Mouse (Mus musculus) limb, embryonic 10.5 days (tissue): ENCODE data around the gene Wrap73. TPM values are rescaled to one million over a fixed set of nuclear protein-coding genes. Genes with fewer than 3 reads are reported as not detected.

Experiments used
- DNase-seq: peaks from one replicate; pipeline ENCODE4 v3.0.0-alpha.2; 2017; ENCODE audit warnings: low spot score
- H3K27ac ChIP-seq: fragments of 300-500 bp; sonication (generic); 2 replicates; pipeline ENCODE4 v1.5.1; 2016; ENCODE audit warnings: mild to moderate bottlenecking
- H3K27me3 ChIP-seq: fragments of 300-500 bp; sonication (generic); 2 replicates; pipeline ENCODE4 v1.6.1; 2016; ENCODE audit warnings: low read depth, mild to moderate bottlenecking; ENCODE audit not compliant: poor library complexity, severe bottlenecking
- H3K36me3 ChIP-seq: fragments of 300-500 bp; sonication (generic); 2 replicates; pipeline ENCODE4 v1.6.1; 2016; ENCODE audit warnings: mild to moderate bottlenecking, moderate library complexity
- H3K4me1 ChIP-seq: fragments of 300-500 bp; sonication (generic); 2 replicates; pipeline ENCODE4 v1.6.1; 2016
- H3K4me3 ChIP-seq: fragments of 300-500 bp; sonication (generic); 2 replicates; pipeline ENCODE4 v1.5.1; 2016; ENCODE audit warnings: mild to moderate bottlenecking, moderate library complexity
- H3K9me3 ChIP-seq: fragments of 300-500 bp; sonication (generic); replicated peaks from 2 replicates; pipeline ENCODE4 v1.6.1; 2016; ENCODE audit warnings: mild to moderate bottlenecking
- WGBS: fragments of 180-500 bp; shearing (Covaris S2); methylation state at CpG from one replicate; pipeline ENCODE4 v1.1.7; 2016; 5-methylcytosine and 5-hydroxymethylcytosine counted together
- polyA plus RNA-seq: library from polyadenylated mRNA; unstranded; fragments of >200 nt; fragmentation: Nextera tagmentation; extraction: Ambion mirVana; gene quantifications from 2 replicates; pipeline ENCODE4 v1.2.1, GENCODE M21; 2016

The Wrap73 gene
- polyA plus RNA-seq, 1 experiment from 2014 or later, result 49.0 TPM

DNA sequence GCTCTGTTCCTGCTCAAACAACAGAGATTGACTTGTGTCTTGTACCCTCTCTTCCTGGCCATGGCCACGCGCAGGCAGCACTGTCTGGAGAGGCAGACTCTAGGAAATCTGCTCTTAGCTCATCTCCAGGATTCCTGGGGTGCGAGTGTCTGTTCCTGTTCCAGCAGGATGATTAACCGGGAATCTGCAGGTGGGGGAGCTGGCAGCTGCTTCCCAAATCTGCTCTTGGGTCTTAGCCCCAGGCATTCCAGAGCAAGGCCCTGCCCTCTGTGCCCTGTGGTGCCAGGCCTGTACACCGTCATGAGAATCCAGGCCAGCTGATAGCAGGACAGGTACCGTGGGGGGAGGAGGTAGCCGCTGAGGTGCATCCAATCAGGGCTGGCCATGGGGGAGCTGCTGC is 62.4 kb downstream of the Wrap73 start:
- Histone ChIP-seq H3K36me3 (peaks cover 4% of the 10 kb centered on the region; the same call in 1 of the 2 replicates), H3K4me3 (no peak overlapping the region), H3K4me1 (peaks cover 29% of the 10 kb centered on the region), H3K9me3 (no peaks in the 10 kb centered on the region), H3K27ac (peak overlapping the region; percentile 27; the same call in 1 of the 2 replicates), H3K27me3 (no peaks in the 10 kb centered on the region)
- no peak for DNase-seq
- 77% methylated on average over 7 of the region's 7 CpGs for WGBS

DNA sequence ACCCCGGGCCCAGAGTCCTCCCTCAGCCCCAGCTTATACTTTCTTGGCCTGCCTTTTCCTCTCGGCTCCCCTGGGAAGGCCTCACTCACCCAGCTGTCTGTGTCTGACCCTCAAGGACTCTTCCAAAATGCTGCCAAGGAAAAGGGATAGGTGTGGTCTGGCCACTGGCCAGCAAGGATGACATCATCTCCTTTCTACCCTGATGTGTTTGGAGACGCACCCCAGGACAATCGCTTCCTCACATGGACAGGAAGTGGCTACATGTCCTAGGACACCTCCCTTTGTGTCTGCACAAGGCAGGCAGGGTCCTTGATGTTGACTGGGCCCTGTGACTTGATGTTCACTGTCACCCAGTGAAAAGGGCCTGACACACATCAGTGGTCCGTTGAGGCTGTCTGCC is 63.2 kb downstream of the Wrap73 start:
- no peaks in the 10 kb centered on the region for H3K27me3 ChIP-seq
- WGBS, result 81% methylated on average over 5 of the region's 5 CpGs
- DNase-seq, result no peak
- peaks cover 4% of the 10 kb centered on the region; the same call in 1 of the 2 replicates for H3K36me3 ChIP-seq
- H3K4me3 ChIP-seq, result no peak overlapping the region
- no peaks in the 10 kb centered on the region for H3K9me3 ChIP-seq
- H3K27ac ChIP-seq, result no peak overlapping the region
- peaks cover 32% of the 10 kb centered on the region for H3K4me1 ChIP-seq

DNA sequence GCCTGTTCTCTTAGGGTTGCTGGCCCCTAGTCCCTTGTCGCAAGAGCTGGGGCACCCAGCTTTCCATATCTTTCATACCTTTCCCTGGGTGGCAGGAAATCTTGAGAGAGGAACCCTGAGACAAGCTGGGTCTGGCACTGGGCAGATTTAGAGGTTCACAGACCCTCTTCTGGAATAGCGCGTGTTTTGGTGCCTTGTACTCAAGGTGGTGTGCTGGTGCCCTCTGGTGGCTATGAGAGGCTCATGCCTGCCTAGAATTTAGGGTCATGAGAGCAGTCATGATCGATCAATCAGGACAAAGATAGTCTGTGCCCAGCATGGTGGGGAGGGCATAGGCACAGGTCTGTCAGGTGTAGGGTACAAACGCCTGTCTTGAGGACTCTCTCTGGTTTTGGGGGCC is 65.1 kb downstream of the Wrap73 start:
- H3K36me3 ChIP-seq, result peaks cover 9% of the 10 kb centered on the region; the same call in 1 of the 2 replicates
- 24% methylated on average over 5 of the region's 5 CpGs for WGBS

DNA sequence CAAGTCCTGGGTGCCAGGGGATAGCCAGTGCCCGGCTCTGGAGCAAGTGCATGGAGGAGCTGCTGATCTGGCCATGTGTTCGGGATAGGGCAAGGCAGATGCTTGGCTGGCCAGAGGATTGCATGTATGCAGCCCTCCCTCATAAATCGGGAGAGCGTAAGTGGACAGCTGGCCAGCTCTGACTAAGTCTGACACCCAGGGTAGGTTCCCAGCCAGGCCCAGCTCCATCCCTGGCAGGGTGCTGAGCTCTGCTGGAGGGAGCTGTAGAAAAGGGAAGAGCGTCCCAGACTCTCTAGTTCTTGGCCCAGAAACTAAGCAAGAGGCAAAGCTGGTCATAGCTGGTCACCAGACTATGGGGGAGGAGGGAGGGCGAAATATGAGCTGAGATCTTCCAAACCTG is 66.9 kb downstream of the Wrap73 start:
- Histone ChIP-seq H3K27ac (0 out of 2 replicates have a peak overlapping the region, but pooled peaks have one; percentile 33), H3K9me3 (no peaks in the 10 kb centered on the region), H3K27me3 (no peaks in the 10 kb centered on the region), H3K4me1 (peaks cover 25% of the 10 kb centered on the region), H3K4me3 (no peak overlapping the region), H3K36me3 (peaks cover 12% of the 10 kb centered on the region; the same call in 1 of the 2 replicates)
- DNase-seq, result no peak
- WGBS, result 67% methylated on average over 6 of the region's 6 CpGs

More for the DNA sequence above, 65.1 kb downstream of the Wrap73 start:
- Histone ChIP-seq H3K27me3 (no peaks in the 10 kb centered on the region), H3K27ac (no peak overlapping the region), H3K4me1 (peaks cover 25% of the 10 kb centered on the region), H3K4me3 (no peak overlapping the region), H3K9me3 (no peaks in the 10 kb centered on the region)
- peak; percentile 74 for DNase-seq

DNA sequence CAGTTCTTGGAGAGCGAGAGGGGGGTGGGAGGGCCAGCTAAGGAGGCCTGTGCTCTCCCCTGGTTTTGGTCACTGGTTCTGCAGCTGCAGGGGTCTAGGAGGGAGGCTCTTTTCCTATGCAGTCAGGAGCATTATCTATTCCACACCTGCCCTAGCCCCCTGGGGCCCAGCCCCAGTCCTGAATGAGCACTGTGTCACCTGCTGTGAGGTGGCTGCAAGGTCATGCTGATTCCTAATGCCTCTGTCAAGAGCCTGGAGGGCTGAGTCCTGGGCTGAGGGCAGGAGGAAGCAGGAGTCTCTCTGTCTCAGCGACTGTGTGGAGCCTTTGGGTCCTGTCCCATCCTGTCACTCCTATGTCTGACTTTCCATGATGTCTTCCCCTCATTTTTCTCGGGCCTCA is 67.7 kb downstream of the Wrap73 start:
- Histone ChIP-seq H3K4me1 (peaks cover 30% of the 10 kb centered on the region), H3K27me3 (no peaks in the 10 kb centered on the region), H3K27ac (no peak overlapping the region), H3K4me3 (no peak overlapping the region), H3K9me3 (no peaks in the 10 kb centered on the region), H3K36me3 (peaks cover 14% of the 10 kb centered on the region)
- WGBS, result 9% methylated on average over 3 of the region's 3 CpGs
- no peak for DNase-seq

DNA sequence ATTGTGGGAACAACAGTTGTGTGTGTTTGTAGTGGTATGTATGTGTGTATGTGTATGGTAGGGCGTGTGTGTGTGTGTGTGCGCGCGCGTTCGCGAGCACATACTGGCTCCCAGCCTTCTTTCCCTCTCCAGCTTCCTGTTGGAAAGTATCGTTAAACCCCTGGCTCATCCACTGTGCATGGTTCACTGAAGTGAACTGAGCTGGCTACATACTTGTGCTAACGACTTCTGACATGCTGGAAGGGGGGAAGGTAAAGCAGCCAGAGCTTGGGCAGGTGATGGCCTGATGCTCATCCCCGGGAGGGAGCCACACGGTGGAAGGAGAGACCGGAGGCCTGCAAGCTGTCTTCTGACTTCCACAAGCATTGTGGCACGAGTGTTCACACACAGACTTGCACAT is 69.3 kb downstream of the Wrap73 start:
- whole genome bisulfite sequencing, result 86% methylated on average over 13 of the region's 13 CpGs
- no peak overlapping the region for H3K27ac ChIP-seq
- no peak for DNase-seq
- H3K36me3 ChIP-seq, result peaks cover 13% of the 10 kb centered on the region; the same call in 1 of the 2 replicates
- H3K9me3 ChIP-seq, result no peaks in the 10 kb centered on the region
- no peaks in the 10 kb centered on the region for H3K27me3 ChIP-seq
- H3K4me3 ChIP-seq, result no peak overlapping the region
- H3K4me1 ChIP-seq, result peaks cover 31% of the 10 kb centered on the region

DNA sequence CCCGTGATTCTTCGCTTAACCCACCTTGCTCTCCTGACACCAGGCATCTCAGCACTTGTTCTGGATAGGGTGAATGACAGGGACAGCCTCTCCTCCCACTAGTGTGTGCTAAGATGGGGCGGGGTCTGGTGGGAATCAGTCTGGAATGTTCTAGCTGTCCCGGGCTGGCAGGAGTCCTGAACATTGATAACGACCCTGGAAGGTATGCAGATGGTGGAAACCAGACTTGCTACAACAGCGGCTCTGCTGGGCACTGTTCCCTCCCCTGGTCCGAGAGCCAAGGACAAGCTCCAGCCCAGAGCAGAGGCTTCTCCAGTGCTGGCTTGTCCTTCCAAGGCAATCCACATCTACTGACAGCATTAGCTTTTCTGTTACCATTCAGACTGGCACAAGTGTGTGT is 71.4 kb downstream of the Wrap73 start:
- H3K4me1 ChIP-seq, result peaks cover 44% of the 10 kb centered on the region

DNA sequence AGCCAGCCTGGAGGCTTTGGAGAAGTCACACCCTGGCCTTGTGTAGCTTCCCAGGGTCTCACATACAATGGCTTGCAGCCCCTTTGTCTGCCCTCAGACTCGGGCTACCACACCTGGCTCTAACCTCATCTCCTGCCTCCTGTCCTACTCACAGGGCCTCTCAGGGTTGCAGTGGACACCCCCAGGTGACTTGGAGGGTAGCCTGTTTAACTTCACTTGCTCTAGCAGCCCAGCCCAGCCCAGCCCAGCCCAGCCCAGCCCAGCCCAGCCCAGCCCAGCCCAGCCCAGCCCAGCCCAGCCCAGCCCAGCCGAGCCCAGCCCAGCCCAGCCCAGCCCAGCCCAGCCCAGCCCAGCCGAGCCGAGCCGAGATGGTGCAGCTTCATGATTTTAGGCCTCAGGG is 71.9 kb downstream of the Wrap73 start:
- 11% methylated on average over 5 of the region's 5 CpGs for WGBS
- H3K36me3 ChIP-seq, result peaks cover 17% of the 10 kb centered on the region; the same call in 1 of the 2 replicates
- H3K4me3 ChIP-seq, result no peak overlapping the region
- H3K9me3 ChIP-seq, result no peaks in the 10 kb centered on the region
- H3K27me3 ChIP-seq, result no peaks in the 10 kb centered on the region
- peaks cover 39% of the 10 kb centered on the region for H3K4me1 ChIP-seq
- peak overlapping the region; percentile 56; the same call in 1 of the 2 replicates for H3K27ac ChIP-seq
- no peak for DNase-seq

More for the DNA sequence above, 71.4 kb downstream of the Wrap73 start:
- DNase-seq, result no peak
- peaks cover 17% of the 10 kb centered on the region; the same call in 1 of the 2 replicates for H3K36me3 ChIP-seq
- no peak overlapping the region for H3K4me3 ChIP-seq
- no peaks in the 10 kb centered on the region for H3K9me3 ChIP-seq
- no peaks in the 10 kb centered on the region for H3K27me3 ChIP-seq
- 0 out of 2 replicates have a peak overlapping the region, but pooled peaks have one; percentile 56 for H3K27ac ChIP-seq
- WGBS, result 70% methylated on average over 7 of the region's 7 CpGs

Other genes starting within 250 kb of the Wrap73 start
- 147 and 162 TPM in 2 replicates for gene A430005L14Rik, start 185.1 kb upstream of the Wrap73 start, polyA plus RNA-seq
- 14.8 TPM in 2 replicates for gene Dffb, start 167.2 kb upstream of the Wrap73 start, polyA plus RNA-seq
- gene Cep104, start 167.2 kb upstream of the Wrap73 start, polyA plus RNA-seq, result 21.0 and 22.3 TPM in 2 replicates
- 28.3 and 32.2 TPM in 2 replicates for gene Lrrc47, start 130.6 kb upstream of the Wrap73 start, polyA plus RNA-seq
- gene Smim1, start 116.1 kb upstream of the Wrap73 start, polyA plus RNA-seq, result 12.7 and 27.4 TPM in 2 replicates
- gene Ccdc27, start 99.7 kb upstream of the Wrap73 start, polyA plus RNA-seq, result not detected in 2 replicates
- 0.30 and 0.80 TPM in 2 replicates for gene Trp73, start 2.2 kb upstream of the Wrap73 start, polyA plus RNA-seq
- 100 and 102 TPM in 2 replicates for gene Tprgl, start 18.3 kb downstream of the Wrap73 start, polyA plus RNA-seq
- gene Megf6, start 28.4 kb downstream of the Wrap73 start, polyA plus RNA-seq, result 33.6 and 43.5 TPM in 2 replicates
- 5.3 and 6.2 TPM in 2 replicates for gene Arhgef16, start 159.3 kb downstream of the Wrap73 start, polyA plus RNA-seq
- 0.18 TPM in 1 of 2 replicates, not detected in the other for gene B230104I21Rik, start 193.8 kb downstream of the Wrap73 start, polyA plus RNA-seq